Mouse (Mus musculus): ENCODE data around the gene Il31ra. TPM values are rescaled to one million over a fixed set of nuclear protein-coding genes. Genes with fewer than 3 reads are reported as not detected.

Il31ra gene
- polyA plus RNA-seq, 1 experiment = 0.33 TPM

DNA sequence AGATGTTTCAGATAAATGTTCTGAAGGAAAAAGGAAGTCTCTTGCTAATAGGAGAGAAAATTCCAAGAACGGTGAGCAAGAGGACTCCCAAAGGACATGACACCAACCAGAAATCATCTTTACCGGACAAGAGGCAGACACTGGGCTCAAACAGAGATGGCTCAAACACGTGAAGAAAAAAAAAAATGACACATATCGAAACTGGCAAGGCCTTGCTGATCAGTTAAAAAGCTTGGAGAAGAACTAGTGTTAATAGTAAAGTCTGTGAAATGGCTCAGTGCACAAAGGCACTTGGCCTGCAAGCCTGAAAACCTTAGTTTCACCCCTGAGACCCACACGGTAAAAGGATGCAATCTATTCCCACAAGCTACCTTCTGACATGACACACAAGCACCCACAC, 23.4 kb downstream of the Il31ra start:
- no peak for DNase-seq (ENCODE audit: low read depth in 1 of 2, low spot score in 2 of 2)
- no peaks in the 10 kb centered on the region for H3K36me3 ChIP-seq (ENCODE audit: control insufficient read depth, insufficient read depth, low read length)
- H3K27me3 ChIP-seq (ENCODE audit: control insufficient read depth, insufficient read depth, low read length) = no peaks in the 10 kb centered on the region
- no peak for TF ChIP-seq CTCF (IDR thresholded peaks at IDR 0.05; ENCODE audit: extremely low read depth, insufficient read depth, insufficient read length, insufficient replicate concordance)
- no peak for TF ChIP-seq POLR2A (IDR thresholded peaks at IDR 0.05; ENCODE audit: low read depth, low read length)
- 86% methylated on average over 5 of the region's 5 CpGs for WGBS
- no peak overlapping the region for H3K27ac ChIP-seq (ENCODE audit: insufficient read depth, low read length)
- no peaks in the 10 kb centered on the region; the same call in 1 of the 2 replicates for H3K4me1 ChIP-seq (ENCODE audit: control insufficient read depth, insufficient read depth, insufficient read length)
- H3K4me3 ChIP-seq (ENCODE audit: extremely low read depth, insufficient read depth, insufficient read length) = no peak overlapping the region

DNA sequence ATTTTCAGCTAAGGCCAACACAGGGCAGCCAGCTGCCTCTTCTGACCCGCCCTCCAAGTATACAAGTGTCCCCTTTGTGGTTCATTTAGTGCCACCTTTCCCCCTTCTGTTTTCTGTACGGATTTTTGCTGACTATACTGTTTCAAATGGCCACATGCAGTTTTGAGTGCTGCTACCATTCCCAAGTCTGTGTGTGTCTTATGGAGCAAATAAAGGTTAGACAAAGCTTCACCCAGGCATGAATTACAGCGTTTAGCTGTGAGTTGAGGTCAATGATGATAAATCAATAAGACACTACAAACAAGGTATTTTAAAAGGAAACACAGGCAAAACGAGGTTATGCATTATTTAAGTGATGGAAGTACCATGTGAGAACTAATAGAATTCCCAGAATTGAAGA, 24.6 kb downstream of the Il31ra start:
- Histone ChIP-seq H3K4me1 (ENCODE audit: control insufficient read depth, insufficient read depth, insufficient read length) (no peaks in the 10 kb centered on the region; the same call in 1 of the 2 replicates), H3K36me3 (ENCODE audit: control insufficient read depth, insufficient read depth, low read length) (no peaks in the 10 kb centered on the region), H3K4me3 (ENCODE audit: extremely low read depth, insufficient read depth, insufficient read length) (no peak overlapping the region), H3K27me3 (ENCODE audit: control insufficient read depth, insufficient read depth, low read length) (no peaks in the 10 kb centered on the region), H3K27ac (ENCODE audit: insufficient read depth, low read length) (no peak overlapping the region)
- WGBS = 70% methylated on average over 4 of the region's 4 CpGs
- DNase-seq (ENCODE audit: low read depth in 1 of 2, low spot score in 2 of 2) = no peak
- TF ChIP-seq POLR2A (IDR thresholded peaks at IDR 0.05; ENCODE audit: low read depth, low read length) (no peak), CTCF (IDR thresholded peaks at IDR 0.05; ENCODE audit: extremely low read depth, insufficient read depth, insufficient read length, insufficient replicate concordance) (no peak)

DNA sequence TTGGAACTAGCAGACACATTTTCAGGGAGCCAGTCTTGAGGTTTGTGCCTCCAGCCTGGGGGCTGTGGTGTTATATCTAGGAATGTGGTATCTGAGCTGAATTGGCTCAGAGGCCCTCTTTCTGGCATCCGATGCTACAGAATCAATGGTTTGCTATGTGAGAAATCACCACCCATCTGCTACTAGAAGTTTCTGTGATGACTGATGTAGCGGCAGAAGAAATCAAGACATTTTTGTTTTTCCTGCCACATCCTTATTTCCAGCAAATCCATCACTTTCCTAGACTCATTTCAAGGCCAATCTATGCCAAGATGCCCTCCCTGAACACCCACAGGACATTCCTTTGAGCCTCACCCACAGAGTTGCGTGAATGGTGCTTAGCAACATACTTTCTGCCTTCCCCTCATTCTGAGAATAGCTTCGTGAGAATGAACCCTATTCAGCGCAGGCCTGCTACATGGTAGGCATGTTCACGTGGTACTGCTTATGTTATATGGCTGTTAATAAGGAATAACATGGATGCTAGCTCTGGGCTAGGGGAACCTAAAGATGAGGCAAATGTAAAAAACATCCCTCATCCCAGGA, 33.5 kb downstream of the Il31ra start:
- Histone ChIP-seq H3K4me3 (ENCODE audit: extremely low read depth, insufficient read depth, insufficient read length) (no peak overlapping the region), H3K36me3 (ENCODE audit: control insufficient read depth, insufficient read depth, low read length) (no peaks in the 10 kb centered on the region), H3K27me3 (ENCODE audit: control insufficient read depth, insufficient read depth, low read length) (no peaks in the 10 kb centered on the region), H3K4me1 (ENCODE audit: control insufficient read depth, insufficient read depth, insufficient read length) (no peaks in the 10 kb centered on the region), H3K27ac (ENCODE audit: insufficient read depth, low read length) (no peak overlapping the region)
- 91% methylated on average over 6 of the region's 6 CpGs for WGBS
- DNase-seq (ENCODE audit: low read depth in 1 of 2, low spot score in 2 of 2) = no peak
- TF ChIP-seq CTCF (IDR thresholded peaks at IDR 0.05; ENCODE audit: extremely low read depth, insufficient read depth, insufficient read length, insufficient replicate concordance) (no peak), POLR2A (IDR thresholded peaks at IDR 0.05; ENCODE audit: low read depth, low read length) (no peak)

DNA sequence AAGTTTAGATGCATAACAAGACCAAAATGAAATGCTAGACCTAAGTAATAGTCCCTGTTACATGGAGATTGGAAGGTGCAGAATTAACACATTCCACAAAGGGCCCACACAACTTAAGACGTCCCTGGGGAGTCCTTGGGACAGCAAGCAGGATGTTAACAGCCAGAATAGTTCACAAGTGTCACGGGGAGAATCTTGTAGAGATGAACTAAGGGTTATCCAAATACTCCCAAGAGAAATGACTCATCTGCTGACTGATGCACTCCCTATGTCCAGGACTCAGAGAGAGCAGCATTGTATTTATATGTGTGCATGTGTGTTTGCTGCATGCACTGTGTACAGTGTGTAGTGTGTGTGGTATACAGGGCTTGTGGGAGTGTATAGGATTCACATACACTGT, 37.7 kb downstream of the Il31ra start:
- Histone ChIP-seq H3K4me1 (ENCODE audit: control insufficient read depth, insufficient read depth, insufficient read length) (no peaks in the 10 kb centered on the region), H3K4me3 (ENCODE audit: extremely low read depth, insufficient read depth, insufficient read length) (no peak overlapping the region), H3K27ac (ENCODE audit: insufficient read depth, low read length) (no peak overlapping the region), H3K27me3 (ENCODE audit: control insufficient read depth, insufficient read depth, low read length) (no peaks in the 10 kb centered on the region), H3K36me3 (ENCODE audit: control insufficient read depth, insufficient read depth, low read length) (no peaks in the 10 kb centered on the region)
- DNase-seq (ENCODE audit: low read depth in 1 of 2, low spot score in 2 of 2) = no peak
- WGBS = 54% methylated on average over 2 of the region's 2 CpGs
- TF ChIP-seq POLR2A (IDR thresholded peaks at IDR 0.05; ENCODE audit: low read depth, low read length) = no peak
- TF ChIP-seq CTCF (IDR thresholded peaks at IDR 0.05; ENCODE audit: extremely low read depth, insufficient read depth, insufficient read length, insufficient replicate concordance) = no peak

DNA sequence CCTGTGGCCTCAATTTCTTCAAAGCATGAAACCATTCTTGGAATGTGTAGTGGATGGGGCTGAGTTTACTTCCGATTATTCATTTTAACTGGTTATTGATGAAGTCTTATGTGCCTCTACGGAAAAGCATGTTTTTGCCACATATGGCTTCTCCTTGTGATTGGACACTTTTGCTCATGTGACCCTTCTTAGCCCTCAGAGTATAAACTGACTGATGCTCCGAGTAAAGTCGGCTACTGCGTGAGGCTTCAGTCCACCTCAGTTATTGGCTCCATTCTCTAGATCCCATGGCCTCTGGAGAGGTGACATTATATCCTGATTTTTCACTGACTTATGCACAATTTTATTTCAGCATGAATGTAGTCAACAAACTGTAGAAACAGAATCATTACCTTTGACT, 40.9 kb downstream of the Il31ra start:
- TF ChIP-seq CTCF (IDR thresholded peaks at IDR 0.05; ENCODE audit: extremely low read depth, insufficient read depth, insufficient read length, insufficient replicate concordance) (no peak), POLR2A (IDR thresholded peaks at IDR 0.05; ENCODE audit: low read depth, low read length) (no peak)
- no peak for DNase-seq (ENCODE audit: low read depth in 1 of 2, low spot score in 2 of 2)
- Histone ChIP-seq H3K27me3 (ENCODE audit: control insufficient read depth, insufficient read depth, low read length) (no peaks in the 10 kb centered on the region), H3K4me3 (ENCODE audit: extremely low read depth, insufficient read depth, insufficient read length) (no peak overlapping the region), H3K36me3 (ENCODE audit: control insufficient read depth, insufficient read depth, low read length) (no peaks in the 10 kb centered on the region), H3K4me1 (ENCODE audit: control insufficient read depth, insufficient read depth, insufficient read length) (no peaks in the 10 kb centered on the region), H3K27ac (ENCODE audit: insufficient read depth, low read length) (no peak overlapping the region)
- WGBS = 96% methylated on average over 5 of the region's 5 CpGs

DNA sequence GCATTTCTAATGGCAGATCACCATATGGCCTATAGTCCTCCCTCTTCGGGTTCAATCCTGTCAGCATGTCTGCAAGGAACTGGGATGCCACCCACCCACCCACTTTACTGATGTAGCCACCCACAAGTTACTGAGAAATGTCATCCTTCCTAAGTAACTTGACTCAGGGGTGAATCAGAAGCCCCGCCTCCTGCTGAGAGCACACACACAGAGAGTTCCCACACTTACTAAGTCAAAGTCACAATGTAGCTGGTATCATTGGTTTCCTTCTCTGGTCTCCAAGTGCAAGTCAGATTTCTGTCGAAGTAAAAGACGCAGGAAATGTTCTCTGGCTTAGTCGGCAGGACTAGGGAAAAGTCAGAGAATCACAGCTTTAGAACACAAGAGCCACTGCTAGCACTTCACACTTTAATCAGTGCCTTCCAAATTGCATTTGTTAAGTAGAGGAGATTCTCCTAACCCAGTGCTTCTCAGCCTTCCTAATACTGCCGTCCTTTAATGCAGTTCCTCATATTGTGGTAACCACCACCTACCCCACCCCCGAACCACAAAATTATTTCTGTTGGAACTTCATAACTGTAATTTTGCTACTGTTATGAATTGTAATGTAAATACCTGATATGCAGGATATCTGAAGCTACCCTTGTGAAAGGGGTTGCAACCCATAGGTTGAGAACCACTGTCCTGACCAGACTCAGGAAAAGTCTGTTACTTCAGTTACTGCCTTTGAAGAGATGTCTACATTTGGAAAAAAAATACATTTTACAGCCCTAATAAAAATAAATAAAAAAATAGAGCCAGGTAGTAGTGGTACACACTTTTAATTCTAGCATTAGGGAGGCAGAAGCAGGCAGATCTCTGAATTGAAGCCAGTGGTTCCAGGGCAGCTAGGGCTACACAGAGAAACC, 42.3 kb downstream of the Il31ra start:
- TF ChIP-seq CTCF (IDR thresholded peaks at IDR 0.05; ENCODE audit: extremely low read depth, insufficient read depth, insufficient read length, insufficient replicate concordance) (no peak), POLR2A (IDR thresholded peaks at IDR 0.05; ENCODE audit: low read depth, low read length) (no peak)
- H3K27me3 ChIP-seq (ENCODE audit: control insufficient read depth, insufficient read depth, low read length) = no peaks in the 10 kb centered on the region
- no peaks in the 10 kb centered on the region for H3K36me3 ChIP-seq (ENCODE audit: control insufficient read depth, insufficient read depth, low read length)
- no peaks in the 10 kb centered on the region for H3K4me1 ChIP-seq (ENCODE audit: control insufficient read depth, insufficient read depth, insufficient read length)
- 33% methylated on average over 7 of the region's 7 CpGs for WGBS
- H3K4me3 ChIP-seq (ENCODE audit: extremely low read depth, insufficient read depth, insufficient read length) = no peak overlapping the region
- DNase-seq (ENCODE audit: low read depth in 1 of 2, low spot score in 2 of 2) = no peak
- no peak overlapping the region for H3K27ac ChIP-seq (ENCODE audit: insufficient read depth, low read length)

All from spleen, adult 2 months (tissue).